ENCODE assay signal across 21 mouse cellular contexts in the genomic region with DNA sequence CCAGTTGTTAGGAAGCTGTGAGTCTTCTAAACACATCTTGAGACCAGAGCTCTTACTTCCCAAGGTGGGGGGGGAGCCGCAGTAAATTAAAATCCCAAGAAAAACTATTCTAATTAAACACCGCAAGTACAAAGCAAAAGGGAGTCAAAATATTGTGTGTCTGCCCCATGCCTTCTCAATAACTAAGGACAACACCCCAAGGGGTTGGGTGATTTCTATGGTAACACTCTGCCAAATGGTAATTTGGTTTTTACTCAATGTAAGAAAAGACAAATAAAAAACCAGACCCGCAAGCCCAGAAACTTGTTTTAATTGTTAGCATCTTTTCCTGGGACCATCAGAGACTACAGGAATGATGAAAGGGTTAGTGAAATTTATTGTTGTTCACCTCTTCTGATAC.
DNase-seq lines count a peak whose midpoint lies in the region; ATAC-seq lines count a peak whose summit lies in the region.
"Had no signal": no experiment of that assay in that cellular context is flagged by ENCODE, and none has a peak within 500 bp of the region (broad histone marks: within the 10 kb centered on the region; RNA-seq: fewer than 3 reads in every experiment).

No protein-coding gene starts in this region.

- H3K9me3 ChIP-seq in forebrain, embryonic 10.5 days: no peaks in the 10 kb centered on the region
- no peaks in the 10 kb centered on the region for H3K9me3 ChIP-seq in forebrain, embryonic 11.5 days (ENCODE audit: control insufficient read depth, low read length)
- no peaks in the 10 kb centered on the region for H3K9me3 ChIP-seq in hindbrain, embryonic 11.5 days (ENCODE audit: control insufficient read depth, low read length)
- H3K9me3 ChIP-seq in midbrain, embryonic 10.5 days (replicated peaks): no peaks in the 10 kb centered on the region
- no peaks in the 10 kb centered on the region for H3K9me3 ChIP-seq in neural tube, embryonic 13.5 days
- H3K9me3 ChIP-seq in kidney, embryonic 16.5 days (ENCODE audit: low read length): no peaks in the 10 kb centered on the region
- H3K9me3 ChIP-seq: heart, embryonic 13.5 days; stomach, embryonic 15.5 days had no signal

- ATAC-seq in forebrain, embryonic 11.5 days (replicated peaks; ENCODE audit: low FRiP score): no peak
- no peak for ATAC-seq in hindbrain, embryonic 11.5 days (ENCODE audit: low FRiP score)
- ATAC-seq in neural tube, embryonic 13.5 days (ENCODE audit: low read depth): no peak
- no peak for ATAC-seq in kidney, embryonic 16.5 days (ENCODE audit: low FRiP score, low TSS enrichment)
- ATAC-seq: CD4-positive, CD25-positive, alpha-beta regulatory T cell, adult 4 months; intestine, embryonic 16.5 days; liver, postnatal 0 days had no signal

- DNase-seq in forebrain, embryonic 10.5 days (ENCODE audit: extremely low spot score, low spot score): no peak
- DNase-seq in forebrain, embryonic 11.5 days (ENCODE audit: low spot score): no peak
- DNase-seq in hindbrain, embryonic 11.5 days (ENCODE audit: low spot score): no peak
- no peak for DNase-seq in midbrain, embryonic 10.5 days (ENCODE audit: low spot score)
- DNase-seq in lung, postnatal 10 days: no peak
- no peak for DNase-seq in kidney, postnatal 4 days
- DNase-seq: cerebellum, postnatal 36 days; gastrocnemius, postnatal 36 days; heart, postnatal 36 days; kidney, postnatal 14 days; liver; liver, postnatal 0 days; right cerebral cortex, postnatal 14 days; thymus, adult 2 months had no signal

- no peak overlapping the region for H3K4me2 ChIP-seq in forebrain, embryonic 11.5 days (ENCODE audit: low read depth, low read length, severe bottlenecking)
- no peak overlapping the region for H3K4me2 ChIP-seq in hindbrain, embryonic 11.5 days (replicated peaks; ENCODE audit: low read depth, low read length)
- peak overlapping the region; percentile 33 for H3K4me2 ChIP-seq in neural tube, embryonic 13.5 days
- H3K4me2 ChIP-seq in kidney, embryonic 16.5 days (replicated peaks; ENCODE audit: low read depth, low read length): no peak overlapping the region
- H3K4me2 ChIP-seq: heart, embryonic 13.5 days; stomach, embryonic 15.5 days had no signal

- H3K4me1 ChIP-seq in forebrain, embryonic 10.5 days: peaks cover 63% of the 10 kb centered on the region
- peaks cover 16% of the 10 kb centered on the region for H3K4me1 ChIP-seq in forebrain, embryonic 11.5 days (replicated peaks; ENCODE audit: control insufficient read depth, insufficient read depth, low read length)
- peaks cover 2% of the 10 kb centered on the region; the same call in 1 of the 2 replicates for H3K4me1 ChIP-seq in hindbrain, embryonic 11.5 days (replicated peaks; ENCODE audit: control insufficient read depth, insufficient read depth, low read length)
- peaks cover 56% of the 10 kb centered on the region for H3K4me1 ChIP-seq in midbrain, embryonic 10.5 days
- peaks cover 52% of the 10 kb centered on the region for H3K4me1 ChIP-seq in neural tube, embryonic 13.5 days (replicated peaks)
- H3K4me1 ChIP-seq in kidney, embryonic 16.5 days (ENCODE audit: insufficient read depth, low read length): peaks cover 7% of the 10 kb centered on the region
- H3K4me1 ChIP-seq: stomach, embryonic 15.5 days had no signal

- no peak overlapping the region for H3K4me3 ChIP-seq in forebrain, embryonic 10.5 days
- H3K4me3 ChIP-seq in forebrain, embryonic 11.5 days (ENCODE audit: low read depth, low read length): no peak overlapping the region
- no peak overlapping the region for H3K4me3 ChIP-seq in hindbrain, embryonic 11.5 days (ENCODE audit: low read depth, low read length)
- no peak overlapping the region for H3K4me3 ChIP-seq in midbrain, embryonic 10.5 days
- H3K4me3 ChIP-seq in neural tube, embryonic 13.5 days: no peak overlapping the region
- H3K4me3 ChIP-seq in kidney, embryonic 16.5 days (ENCODE audit: low read length): no peak overlapping the region
- H3K4me3 ChIP-seq: heart, embryonic 13.5 days; stomach, embryonic 15.5 days had no signal

- peak overlapping the region; percentile 17; the same call in 1 of the 2 replicates for H3K27ac ChIP-seq in forebrain, embryonic 10.5 days
- H3K27ac ChIP-seq in forebrain, embryonic 11.5 days (ENCODE audit: low read depth, low read length): no peak overlapping the region
- H3K27ac ChIP-seq in hindbrain, embryonic 11.5 days (ENCODE audit: low read depth, low read length): peak overlapping the region; percentile 63
- peak overlapping the region; percentile 68 for H3K27ac ChIP-seq in midbrain, embryonic 10.5 days (replicated peaks)
- peak overlapping the region; percentile 69 for H3K27ac ChIP-seq in neural tube, embryonic 13.5 days (replicated peaks)
- no peak overlapping the region for H3K27ac ChIP-seq in kidney, embryonic 16.5 days (ENCODE audit: low read length)
- H3K27ac ChIP-seq: heart, embryonic 13.5 days; stomach, embryonic 15.5 days had no signal

- peaks cover 11% of the 10 kb centered on the region for H3K27me3 ChIP-seq in forebrain, embryonic 10.5 days (ENCODE audit: poor library complexity, severe bottlenecking)
- H3K27me3 ChIP-seq in forebrain, embryonic 11.5 days (ENCODE audit: control insufficient read depth, insufficient read depth, low read length): no peaks in the 10 kb centered on the region
- H3K27me3 ChIP-seq in hindbrain, embryonic 11.5 days (ENCODE audit: control insufficient read depth, insufficient read depth, low read length): no peaks in the 10 kb centered on the region
- H3K27me3 ChIP-seq in midbrain, embryonic 10.5 days (ENCODE audit: low read depth, poor library complexity, severe bottlenecking): no peaks in the 10 kb centered on the region
- H3K27me3 ChIP-seq in neural tube, embryonic 13.5 days: no peaks in the 10 kb centered on the region
- H3K27me3 ChIP-seq in kidney, embryonic 16.5 days (ENCODE audit: insufficient read depth, low read length): no peaks in the 10 kb centered on the region
- H3K27me3 ChIP-seq: heart, embryonic 13.5 days; stomach, embryonic 15.5 days had no signal

- H3K36me3 ChIP-seq in forebrain, embryonic 10.5 days (replicated peaks): no peaks in the 10 kb centered on the region
- no peaks in the 10 kb centered on the region for H3K36me3 ChIP-seq in forebrain, embryonic 11.5 days (ENCODE audit: control insufficient read depth, insufficient read depth, low read length)
- H3K36me3 ChIP-seq in hindbrain, embryonic 11.5 days (ENCODE audit: control insufficient read depth, insufficient read depth, low read length): no peaks in the 10 kb centered on the region
- H3K36me3 ChIP-seq in midbrain, embryonic 10.5 days: no peaks in the 10 kb centered on the region
- no peaks in the 10 kb centered on the region for H3K36me3 ChIP-seq in neural tube, embryonic 13.5 days
- H3K36me3 ChIP-seq in kidney, embryonic 16.5 days (ENCODE audit: insufficient read depth, low read length): no peaks in the 10 kb centered on the region
- H3K36me3 ChIP-seq: G1E; heart, embryonic 13.5 days; stomach, embryonic 15.5 days had no signal

- 71% methylated on average over 3 of the region's 3 CpGs for WGBS in forebrain, embryonic 10.5 days
- 38% methylated on average over 3 of the region's 3 CpGs for WGBS in forebrain, embryonic 11.5 days
- 68% methylated on average over 3 of the region's 3 CpGs for WGBS in hindbrain, embryonic 11.5 days
- WGBS in midbrain, embryonic 10.5 days: 78% methylated on average over 3 of the region's 3 CpGs
- WGBS in neural tube, embryonic 13.5 days: 36% methylated on average over 3 of the region's 3 CpGs
- WGBS in kidney, embryonic 16.5 days: 58% methylated on average over 3 of the region's 3 CpGs

- H3K9ac ChIP-seq in forebrain, embryonic 11.5 days (ENCODE audit: low read length): no peak overlapping the region
- no peak overlapping the region for H3K9ac ChIP-seq in hindbrain, embryonic 11.5 days (ENCODE audit: low read depth, low read length)
- H3K9ac ChIP-seq in neural tube, embryonic 13.5 days: no peak overlapping the region
- H3K9ac ChIP-seq in kidney, embryonic 16.5 days (replicated peaks; ENCODE audit: low read length): no peak overlapping the region
- H3K9ac ChIP-seq: heart, embryonic 13.5 days; liver, postnatal 0 days; stomach, embryonic 15.5 days had no signal

Comparison
In these comparisons a context has a peak if more than half of its experiments do, and no peak if none do; other contexts are left out.
1. H3K27ac ChIP-seq: peak in forebrain, embryonic 10.5 days (single experiment), hindbrain, embryonic 11.5 days (single experiment), midbrain, embryonic 10.5 days (single experiment) and neural tube, embryonic 13.5 days (single experiment); none in forebrain, embryonic 11.5 days (single experiment) and kidney, embryonic 16.5 days (single experiment).